In the genomic region with DNA sequence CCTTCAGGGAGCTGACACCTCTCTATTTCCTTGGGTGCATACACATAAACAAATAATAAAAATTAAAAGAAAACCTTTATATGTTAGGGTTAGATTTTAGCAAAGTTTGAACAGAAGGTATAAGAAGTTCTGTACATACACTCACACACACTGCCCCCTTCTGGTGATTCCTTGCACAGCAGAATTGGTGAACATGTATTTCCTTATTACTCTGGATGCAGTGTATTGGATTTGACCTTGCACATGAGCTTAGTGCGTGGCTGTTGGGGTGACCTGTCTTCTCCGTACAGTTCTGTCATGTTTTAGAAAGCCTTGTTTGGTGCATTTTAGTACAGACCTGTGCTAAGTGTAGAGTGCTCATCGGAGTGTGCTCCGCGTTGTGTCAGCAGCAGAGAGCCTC, we compare ENCODE assay signal across 8 mouse cellular contexts. TPM values are rescaled to one million over a fixed set of nuclear protein-coding genes. Genes with fewer than 3 reads are reported as not detected.
DNase-seq lines count a peak whose midpoint lies in the region; ATAC-seq and TF ChIP-seq lines count a peak whose summit lies in the region.

No protein-coding gene starts in this region.

- no peak overlapping the region for H3K9ac ChIP-seq in hindbrain, postnatal 0 days (replicated peaks; ENCODE audit: low read length)
- H3K9ac ChIP-seq in liver, embryonic 14.5 days (replicated peaks) = no peak overlapping the region

- 88% methylated on average over 5 of the region's 5 CpGs for WGBS in hindbrain, postnatal 0 days
- WGBS in liver, embryonic 14.5 days (ENCODE audit: insufficient replicate concordance) = 71% methylated on average over 5 of the region's 5 CpGs

- no peak for ATAC-seq in hindbrain, postnatal 0 days
- ATAC-seq in liver, embryonic 14.5 days (ENCODE audit: insufficient read depth) = no peak

- H3K4me2 ChIP-seq in hindbrain, postnatal 0 days (ENCODE audit: low read depth, low read length) = no peak overlapping the region
- H3K4me2 ChIP-seq in liver, embryonic 14.5 days (ENCODE audit: low read depth) = no peak overlapping the region

- no peak overlapping the region for H3K27ac ChIP-seq in gastrocnemius, adult 2 months
- no peak overlapping the region for H3K27ac ChIP-seq in hindbrain, postnatal 0 days
- H3K27ac ChIP-seq in liver, embryonic 14.5 days = no peak overlapping the region

- H3K79me3 ChIP-seq in C2C12 (ENCODE audit: low read depth) = no peaks in the 10 kb centered on the region

- peak; percentile 50 for DNase-seq in gastrocnemius, adult 2 months
- DNase-seq in gastrocnemius, postnatal 25 days = no peak
- peak; percentile 76 for DNase-seq in adrenal gland, postnatal 14 days
- peak; percentile 49 for DNase-seq in embryo, embryonic 9.5 days (ENCODE audit: extremely low spot score)
- peak; percentile 83 for DNase-seq in hindbrain, postnatal 0 days (ENCODE audit: low spot score)
- peak; percentile 9 to 29 (median 24) for DNase-seq in liver, embryonic 14.5 days (ENCODE audit: low read depth in 3 of 3, low spot score in 3 of 3)
- DNase-seq in retina, postnatal 7 days (ENCODE audit: low read depth, low spot score) = peak; percentile 45

- intact Hi-C loops in gastrocnemius, adult 2 months (cut with DNase I) = loop anchor here (5.0 to 10.0 kb wide), 3 partner anchors 219 to 856 kb away; a partner anchor contains a TSS

- peaks cover 6% of the 10 kb centered on the region; the same call in 1 of the 2 replicates for H3K4me1 ChIP-seq in hindbrain, postnatal 0 days (ENCODE audit: insufficient read depth, low read length)
- no peaks in the 10 kb centered on the region for H3K4me1 ChIP-seq in liver, embryonic 14.5 days (replicated peaks; ENCODE audit: control insufficient read depth in 2 of 2, insufficient read depth in 2 of 2, low read length in 1 of 2)

- H3K36me3 ChIP-seq in C2C12 (ENCODE audit: control insufficient read depth, insufficient read depth) = no peaks in the 10 kb centered on the region
- H3K36me3 ChIP-seq in hindbrain, postnatal 0 days (ENCODE audit: insufficient read depth, low read length) = no peaks in the 10 kb centered on the region
- no peaks in the 10 kb centered on the region for H3K36me3 ChIP-seq in liver, embryonic 14.5 days (replicated peaks; ENCODE audit: control insufficient read depth, insufficient read depth, low read depth)

- no peaks in the 10 kb centered on the region for H3K9me3 ChIP-seq in hindbrain, postnatal 0 days (ENCODE audit: low read length)
- H3K9me3 ChIP-seq in liver, embryonic 14.5 days (ENCODE audit: control insufficient read depth, low read length) = no peaks in the 10 kb centered on the region

- peak; percentile 82 for TF ChIP-seq CTCF in gastrocnemius, adult 2 months (IDR thresholded peaks at IDR 0.05)
- peak; percentile 36 for TF ChIP-seq CTCF in C2C12 (IDR thresholded peaks at IDR 0.05; ENCODE audit: control insufficient read depth, insufficient read depth, insufficient read length)
- peak; percentile 81 for TF ChIP-seq CTCF in hindbrain, postnatal 0 days (IDR thresholded peaks at IDR 0.05; ENCODE audit: low read depth)
- TF ChIP-seq CTCF in liver, embryonic 14.5 days (IDR thresholded peaks at IDR 0.05; ENCODE audit: low read depth) = peak; percentile 66

- H3K4me3 ChIP-seq in gastrocnemius, adult 2 months = no peak overlapping the region
- no peak overlapping the region for H3K4me3 ChIP-seq in C2C12 (ENCODE audit: insufficient read depth, poor library complexity, severe bottlenecking)
- H3K4me3 ChIP-seq in hindbrain, postnatal 0 days (ENCODE audit: low read length) = no peak overlapping the region
- H3K4me3 ChIP-seq in liver, embryonic 14.5 days (ENCODE audit: insufficient read depth in 1 of 2, low read depth in 2 of 2, low read length in 2 of 2) = no peak overlapping the region

- no peak overlapping the region for H3ac ChIP-seq in C2C12 (ENCODE audit: control insufficient read depth, insufficient read length, low read depth)

- no peaks in the 10 kb centered on the region for H3K27me3 ChIP-seq in C2C12 (ENCODE audit: control insufficient read depth, insufficient read depth, insufficient read length)
- no peaks in the 10 kb centered on the region for H3K27me3 ChIP-seq in hindbrain, postnatal 0 days (ENCODE audit: insufficient read depth, low read length)
- no peaks in the 10 kb centered on the region for H3K27me3 ChIP-seq in liver, embryonic 14.5 days (ENCODE audit: control insufficient read depth, insufficient read depth, low read length)

- H3K79me2 ChIP-seq in C2C12 (ENCODE audit: control insufficient read depth, insufficient read depth) = no peaks in the 10 kb centered on the region

- no peak for TF ChIP-seq EP300 in liver, embryonic 14.5 days (IDR thresholded peaks at IDR 0.05; ENCODE audit: low read depth)

TF ChIP-seq in C2C12, 6 proteins besides CTCF, POLR2A, EP300 and RAD21:
- no peak for TF ChIP-seq USF1 (IDR thresholded peaks at IDR 0.05; ENCODE audit: low read depth)
- no peak for TF ChIP-seq FOSL1 (IDR thresholded peaks at IDR 0.05; ENCODE audit: insufficient read depth, low read length, poor library complexity, severe bottlenecking)
- no peak for TF ChIP-seq MYOD1 (IDR thresholded peaks at IDR 0.05; ENCODE audit: control insufficient read depth, insufficient read length, low read depth)
- no peak for TF ChIP-seq MAX (IDR thresholded peaks at IDR 0.05)
- no peak for TF ChIP-seq CEBPB (IDR thresholded peaks at IDR 0.05; ENCODE audit: low read depth)
- no peak for TF ChIP-seq MYOG (IDR thresholded peaks at IDR 0.05; ENCODE audit: control insufficient read depth, extremely low read depth, insufficient read length)

RNA-seq across cellular contexts. Expression of a gene that starts 19.5 kb away (rescaled TPM):
- total RNA-seq in gastrocnemius, adult 2 months (2021) = 10 to 100 TPM in 1 of 2 experiments, 1 to 10 TPM in 1; 10.0 to 12.9 TPM
- 1 to 10 TPM; 9.1 to 9.8 TPM for total RNA-seq in gastrocnemius, postnatal 25 days (2021)
- polyA plus RNA-seq in C2C12 (2012; fragmentation: generic; extraction: Trizol) = 13.1 TPM
- 30.1 and 32.7 TPM in 2 replicates for total RNA-seq in adrenal gland, postnatal 14 days (2021)
- total RNA-seq in hindbrain, postnatal 0 days (2014; rRNA removed) = 34.4 and 37.8 TPM in 2 replicates
- polyA plus RNA-seq in hindbrain, postnatal 0 days (2015; fragmentation: Nextera tagmentation; extraction: Ambion mirVana) = 29.3 and 29.9 TPM in 2 replicates
- polyA plus RNA-seq in liver, embryonic 14.5 days (2012; rRNA removed) = 4.4 and 6.0 TPM in 2 replicates
- polyA plus RNA-seq in liver, embryonic 14.5 days (2014; fragmentation: Nextera tagmentation; extraction: Ambion mirVana) = 3.6 and 5.4 TPM in 2 replicates
